Mouse (Mus musculus): Measurements from ENCODE around the gene Cdh13.

DNA sequence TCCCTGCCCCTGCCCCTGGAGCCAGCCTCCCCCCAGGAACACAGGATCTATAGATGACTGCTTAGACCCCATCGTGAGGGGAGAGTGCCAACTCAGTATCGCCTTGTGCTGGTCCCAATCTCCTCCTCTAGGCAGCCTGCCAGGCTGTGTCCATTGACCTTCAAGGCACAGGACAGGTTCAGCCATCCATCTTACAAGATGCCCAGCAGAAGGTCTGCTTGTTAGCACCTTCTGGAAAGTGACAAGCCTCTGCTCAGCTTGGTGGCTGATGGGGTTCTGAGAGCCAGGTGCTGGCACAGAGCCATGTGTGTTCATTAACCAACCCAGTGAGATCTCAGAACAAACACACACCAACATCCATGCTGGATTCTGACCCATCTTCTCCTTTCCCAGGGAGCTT is 998.2 kb downstream of the Cdh13 start:
- TF ChIP-seq TAL1 (IDR thresholded peaks at IDR 0.05; ENCODE audit: low read length) (no peak), GATA1 (IDR thresholded peaks at IDR 0.05; ENCODE audit: low read length) (no peak)

All from erythroblast, embryonic 14.5 days (primary cell).